Mouse (Mus musculus) bone marrow macrophage, adult 2 months (primary cell): ENCODE measurements around the gene Myef2. TPM values are rescaled to one million over a fixed set of nuclear protein-coding genes. Genes with fewer than 3 reads are reported as not detected.
"Not testable (repeated sequence)": the region's sequence is repeated elsewhere in the genome, so short reads cannot be mapped to it uniquely, and the experiment has no call there.

ENCODE experiments used
- H3K27ac ChIP-seq: 2 replicates; pipeline ENCODE4 v1.5.1; 2012; ENCODE audit warnings: low read depth, low read length; ENCODE audit not compliant: insufficient read depth
- H3K4me1 ChIP-seq: 2 replicates; pipeline ENCODE4 v1.6.1; 2012; ENCODE audit warnings: low read length; ENCODE audit not compliant: control insufficient read depth, insufficient read depth
- H3K4me3 ChIP-seq: 2 replicates; pipeline ENCODE4 v1.5.1; 2012; ENCODE audit warnings: mild to moderate bottlenecking, low read length, moderate library complexity; ENCODE audit not compliant: insufficient read depth
- CTCF ChIP-seq: IDR thresholded peaks from 2 replicates; pipeline ENCODE4 v1.5.1; 2012; ENCODE audit warnings: low read depth, mild to moderate bottlenecking, low read length, moderate library complexity
- POLR2A ChIP-seq: IDR thresholded peaks from 2 replicates; pipeline ENCODE4 v1.6.1; 2012; ENCODE audit warnings: mild to moderate bottlenecking, low read depth, low read length, borderline replicate concordance
- polyA plus RNA-seq: library from polyadenylated mRNA; stranded (reverse); fragments of >200 nt; gene quantifications from 2 replicates; pipeline ENCODE4 v1.2.4, GENCODE M21; 2012; ENCODE audit not compliant: missing spikeins, insufficient read depth, insufficient read length

Myef2 gene
- polyA plus RNA-seq, 1 experiment, result 31.4 TPM

- TF ChIP-seq CTCF (no peak), POLR2A (no peak)
These were observed 2.4 kb upstream of the Myef2 start for GRCm38 (mm10) chr2:125125824-125126223.

GRCm38 (mm10) chr2:125122624-125123476, 611 bp downstream of the Myef2 start:
- Histone ChIP-seq H3K27ac (peak overlapping the region; percentile 76), H3K4me3 (peak overlapping the region; percentile 78), H3K4me1 (peaks cover 15% of the 10 kb centered on the region)
- no peak for TF ChIP-seq CTCF

More at GRCm38 (mm10) chr2:125125824-125126223, 2.4 kb upstream of the Myef2 start:
- Histone ChIP-seq H3K27ac (no peak overlapping the region), H3K4me3 (no peak overlapping the region), H3K4me1 (peaks cover 9% of the 10 kb centered on the region)

GRCm38 (mm10) chr2:125122288-125122623, 1.2 kb downstream of the Myef2 start:
- Histone ChIP-seq H3K4me1 (peaks cover 15% of the 10 kb centered on the region), H3K4me3 (peak overlapping the region; percentile 78), H3K27ac (peak overlapping the region; percentile 76)
- no peak for TF ChIP-seq POLR2A
- no peak for TF ChIP-seq CTCF

GRCm38 (mm10) chr2:125119381-125120110, 3.9 kb downstream of the Myef2 start:
- no peak for TF ChIP-seq POLR2A
- TF ChIP-seq CTCF, result no peak
- H3K4me3 ChIP-seq, result no peak overlapping the region
- H3K4me1 ChIP-seq, result peaks cover 15% of the 10 kb centered on the region

GRCm38 (mm10) chr2:125106536-125106935, 16.9 kb downstream of the Myef2 start:
- H3K4me1 ChIP-seq, H3K27ac ChIP-seq, H3K4me3 ChIP-seq: not testable (repeated sequence)

More at GRCm38 (mm10) chr2:125119381-125120110, 3.9 kb downstream of the Myef2 start:
- no peak overlapping the region for H3K27ac ChIP-seq

GRCm38 (mm10) chr2:125104491-125104890, 19.0 kb downstream of the Myef2 start:
- H3K4me1 ChIP-seq, H3K27ac ChIP-seq, H3K4me3 ChIP-seq: not testable (repeated sequence)

GRCm38 (mm10) chr2:125092123-125092522, 31.3 kb downstream of the Myef2 start:
- H3K4me3 ChIP-seq, H3K4me1 ChIP-seq, H3K27ac ChIP-seq: not testable (repeated sequence)

- no peak for TF ChIP-seq POLR2A
- TF ChIP-seq CTCF, result no peak
- 0 out of 2 replicates have a peak, but pooled peaks cover 2% of the 10 kb centered on the region for H3K4me1 ChIP-seq
- no peak overlapping the region for H3K4me3 ChIP-seq
- no peak overlapping the region for H3K27ac ChIP-seq
These were observed 34.7 kb downstream of the Myef2 start for GRCm38 (mm10) chr2:125088757-125089156.

- no peak overlapping the region for H3K4me3 ChIP-seq
- TF ChIP-seq CTCF, result no peak
- H3K4me1 ChIP-seq, result peaks cover 4% of the 10 kb centered on the region; the same call in 1 of the 2 replicates
- H3K27ac ChIP-seq, result no peak overlapping the region
These were observed 39.6 kb downstream of the Myef2 start for GRCm38 (mm10) chr2:125083879-125084278.

GRCm38 (mm10) chr2:125073056-125073780, 50.2 kb downstream of the Myef2 start:
- Histone ChIP-seq H3K4me1 (peaks cover 11% of the 10 kb centered on the region), H3K27ac (no peak overlapping the region), H3K4me3 (no peak overlapping the region)
- TF ChIP-seq POLR2A (no peak), CTCF (no peak)
